Mouse (Mus musculus) heart, embryonic 13.5 days (tissue): ENCODE measurements around the gene Bahd1. TPM values are rescaled to one million over a fixed set of nuclear protein-coding genes. Genes with fewer than 3 reads are reported as not detected.

Source experiments
- ATAC-seq: fragments of 200-750 bp; cut with Nextera tagmentation; 2 replicates; pipeline ENCODE4 v1.8.0; 2017; ENCODE audit warnings: moderate TSS enrichment; ENCODE audit not compliant: insufficient number of reproducible peaks, low FRiP score, low TSS enrichment; ENCODE audit errors: extremely low read depth
- H3K27ac ChIP-seq: fragments of 300-500 bp; sonication (generic); replicated peaks from 2 replicates; pipeline ENCODE4 v1.5.1; 2015; ENCODE audit warnings: moderate library complexity, mild to moderate bottlenecking, inconsistent platforms
- H3K27me3 ChIP-seq: fragments of 300-500 bp; sonication (generic); replicated peaks from 2 replicates; pipeline ENCODE4 v1.6.1; 2015; ENCODE audit warnings: mild to moderate bottlenecking, inconsistent platforms
- H3K36me3 ChIP-seq: fragments of 300-500 bp; sonication (generic); 2 replicates; pipeline ENCODE4 v1.6.1; 2015; ENCODE audit warnings: mild to moderate bottlenecking, inconsistent platforms
- H3K4me1 ChIP-seq: fragments of 300-500 bp; sonication (generic); 2 replicates; pipeline ENCODE4 v1.6.1; 2015; ENCODE audit warnings: inconsistent platforms
- H3K4me2 ChIP-seq: fragments of 300-500 bp; sonication (generic); 2 replicates; pipeline ENCODE4 v1.6.1; 2015; ENCODE audit warnings: inconsistent platforms, mild to moderate bottlenecking, moderate library complexity
- H3K4me3 ChIP-seq: fragments of 300-500 bp; sonication (generic); 2 replicates; pipeline ENCODE4 v1.5.1; 2015; ENCODE audit warnings: moderate library complexity, mild to moderate bottlenecking, inconsistent platforms
- H3K9ac ChIP-seq: fragments of 300-500 bp; sonication (generic); 2 replicates; pipeline ENCODE4 v1.6.1; 2015; ENCODE audit warnings: inconsistent platforms, mild to moderate bottlenecking, moderate library complexity
- H3K9me3 ChIP-seq: fragments of 300-500 bp; sonication (generic); 2 replicates; pipeline ENCODE4 v1.6.1; 2016; ENCODE audit warnings: inconsistent platforms
- WGBS: fragments of 180-500 bp; shearing (Covaris S2); methylation state at CpG from one replicate; pipeline ENCODE4 v1.1.7; 2015; ENCODE audit warnings: mixed read lengths; 5-methylcytosine and 5-hydroxymethylcytosine counted together
- polyA plus RNA-seq: library from polyadenylated mRNA; unstranded; fragments of >200 nt; fragmentation: Nextera tagmentation; extraction: Ambion mirVana; gene quantifications from 2 replicates; pipeline ENCODE4 v1.2.1, GENCODE M21; 2015

The Bahd1 gene
- polyA plus RNA-seq = 2.3 and 3.1 TPM in 2 replicates

DNA sequence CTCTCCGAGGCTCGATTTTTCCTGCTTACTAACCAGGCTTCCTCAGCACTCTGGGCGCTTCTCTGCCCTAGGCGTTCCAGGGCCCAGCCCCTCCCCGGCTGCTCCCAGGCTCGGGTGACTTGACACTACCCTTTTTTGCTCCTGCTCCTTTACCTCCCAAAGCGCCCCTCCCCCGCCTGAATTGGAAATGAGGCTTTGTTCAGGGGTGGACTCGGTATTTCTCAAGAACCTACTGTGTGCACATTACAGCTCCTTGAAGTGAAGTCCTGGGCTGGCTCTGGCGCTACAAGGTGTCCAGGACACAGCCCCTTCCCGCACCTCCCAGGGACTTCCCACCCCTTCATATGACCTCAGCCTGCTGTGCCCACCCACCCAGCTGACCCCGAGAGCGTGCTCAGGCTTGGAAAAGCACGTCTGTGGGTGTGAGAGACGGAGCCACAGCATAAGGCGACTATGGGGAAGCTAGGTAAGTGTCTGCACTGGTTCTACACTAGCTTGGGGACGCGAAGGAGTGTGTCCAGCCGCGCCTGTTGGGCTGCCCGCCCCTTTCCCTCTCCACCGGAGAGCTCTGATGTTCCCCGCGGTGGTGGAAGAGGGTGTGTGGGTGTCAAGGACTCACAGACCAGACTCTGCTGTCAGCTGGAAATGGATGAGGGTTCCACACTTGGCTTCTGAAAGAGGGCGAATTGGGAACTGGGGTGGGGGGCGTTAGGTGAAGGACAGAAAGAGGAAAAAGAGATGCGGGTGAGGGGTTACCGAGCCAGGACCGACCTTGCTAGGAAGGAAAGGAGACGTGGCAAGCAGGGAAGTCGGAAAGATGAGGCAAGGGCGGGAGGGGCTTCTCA is at the start of gene Bahd1:
Gene Bahd1 (plus strand): TSS at position 397 of the 845 bp plus-strand sequence.
- under 1% methylated on average over 32 of the region's 32 CpGs for WGBS
- Histone ChIP-seq H3K9ac (peak within 1 kb of the TSS; percentile 79), H3K27me3 (peaks cover 63% of the 10 kb centered on the region), H3K36me3 (no peaks in the 10 kb centered on the region), H3K9me3 (no peaks in the 10 kb centered on the region), H3K27ac (no peak within 1 kb of the TSS), H3K4me3 (peak within 1 kb of the TSS; percentile 94), H3K4me2 (peak within 1 kb of the TSS; percentile 99), H3K4me1 (peaks cover 60% of the 10 kb centered on the region)
- ATAC-seq = no peak

DNA sequence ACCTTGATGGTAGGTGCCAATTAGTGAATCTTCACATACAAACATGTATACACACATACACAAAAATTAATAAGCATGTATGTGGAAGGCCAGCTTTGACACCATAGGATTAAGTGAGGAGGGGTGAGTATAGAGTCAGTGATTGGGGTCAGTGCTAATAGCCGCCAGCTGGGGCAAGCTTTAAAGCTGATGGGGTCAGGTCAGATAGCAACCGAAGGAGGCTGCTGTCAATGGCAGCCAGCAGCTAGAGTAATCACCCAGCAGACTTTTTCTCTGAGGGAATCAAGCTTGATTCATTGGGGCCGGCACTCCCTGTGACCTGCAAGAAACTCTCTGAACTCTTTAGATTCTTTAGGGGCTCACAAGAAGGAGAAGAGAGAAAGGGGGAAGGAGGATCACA is 48.4 kb upstream of the Bahd1 start:
- WGBS = 22% methylated on average over 3 of the region's 3 CpGs
- Histone ChIP-seq H3K27ac (no peak overlapping the region), H3K4me1 (no peaks in the 10 kb centered on the region), H3K36me3 (no peaks in the 10 kb centered on the region), H3K4me3 (no peak overlapping the region), H3K27me3 (peaks cover 6% of the 10 kb centered on the region; the same call in 1 of the 2 replicates), H3K9me3 (no peaks in the 10 kb centered on the region), H3K9ac (no peak overlapping the region), H3K4me2 (no peak overlapping the region)
- no peak for ATAC-seq

DNA sequence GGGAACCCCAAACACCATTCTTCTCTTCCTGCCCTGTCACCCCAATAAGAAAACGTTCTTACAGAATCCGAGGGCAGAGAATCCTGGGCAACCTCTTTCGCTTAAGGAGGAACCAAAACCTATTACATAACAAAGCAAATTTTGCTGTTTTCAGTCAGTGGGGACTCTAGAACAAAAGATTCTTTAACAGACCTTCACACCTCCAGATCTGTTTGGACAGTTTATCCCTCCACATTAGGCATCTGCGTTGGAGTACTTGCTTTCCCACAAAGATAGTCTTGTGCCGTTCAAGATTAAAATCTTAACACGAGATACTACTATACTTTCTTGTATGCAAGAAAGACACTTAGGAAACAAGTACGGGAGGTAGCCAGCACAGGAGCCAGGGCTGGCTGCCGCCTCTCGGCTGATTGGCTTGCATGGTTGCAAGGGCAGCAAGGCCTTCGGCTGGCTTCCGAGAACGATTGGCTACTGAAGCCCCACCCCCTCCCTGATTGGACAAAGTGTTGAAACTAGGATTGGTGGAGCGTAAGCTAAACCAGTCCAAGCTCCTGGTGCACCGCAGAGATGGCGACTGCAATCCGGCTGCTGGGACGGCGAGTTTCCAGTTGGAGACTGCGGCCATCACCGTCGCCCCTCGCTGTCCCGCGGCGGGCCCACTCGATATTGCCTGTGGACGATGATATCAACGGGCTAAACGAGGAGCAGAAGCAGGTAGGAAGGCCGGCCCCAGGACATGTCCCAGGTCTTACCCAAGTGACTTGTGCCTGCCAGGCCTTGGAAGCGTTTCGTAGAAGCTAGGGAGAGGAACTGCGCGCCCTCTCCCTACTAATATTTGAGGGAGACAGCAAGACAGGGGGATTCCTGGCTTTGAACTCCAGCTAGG is 38.5 kb upstream of the Bahd1 start, which contains the start of gene Ivd:
Gene Ivd (plus strand): TSS at position 501 of the 886 bp plus-strand sequence.
- no peaks in the 10 kb centered on the region for H3K27me3 ChIP-seq
- under 1% methylated on average over 34 of the region's 34 CpGs for WGBS
- H3K9ac ChIP-seq = peak within 1 kb of the TSS; percentile 86
- H3K4me3 ChIP-seq = peak within 1 kb of the TSS; percentile 72
- ATAC-seq = peak; percentile 97
- H3K27ac ChIP-seq = peak within 1 kb of the TSS; percentile 61
- H3K4me1 ChIP-seq = peaks cover 24% of the 10 kb centered on the region
- H3K36me3 ChIP-seq = 0 out of 2 replicates have a peak, but pooled peaks cover 15% of the 10 kb centered on the region
- no peaks in the 10 kb centered on the region for H3K9me3 ChIP-seq
- H3K4me2 ChIP-seq = peak within 1 kb of the TSS; percentile 71

DNA sequence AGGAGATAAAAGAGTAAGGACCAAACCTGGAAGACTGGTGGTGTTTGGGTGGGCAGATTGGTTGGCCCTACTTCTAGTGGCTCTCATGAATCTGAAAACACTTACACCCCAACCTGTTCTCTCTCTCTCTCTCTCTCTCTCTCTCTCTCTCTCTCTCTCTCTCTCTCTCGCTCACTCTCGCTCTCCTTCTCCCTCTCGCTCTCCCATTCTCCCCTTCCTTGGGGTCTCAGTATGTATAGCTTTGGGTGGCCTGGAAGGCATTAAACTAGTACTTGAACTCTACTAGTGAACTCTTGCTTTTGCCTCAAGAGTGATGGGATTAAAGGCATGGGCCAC is 37.9 kb upstream of the Bahd1 start:
- ATAC-seq = no peak
- H3K9ac ChIP-seq = peak overlapping the region; percentile 86
- H3K4me3 ChIP-seq = peak overlapping the region; percentile 72
- peak overlapping the region; percentile 61 for H3K27ac ChIP-seq
- H3K27me3 ChIP-seq = no peaks in the 10 kb centered on the region
- no peaks in the 10 kb centered on the region for H3K9me3 ChIP-seq
- H3K36me3 ChIP-seq = 0 out of 2 replicates have a peak, but pooled peaks cover 15% of the 10 kb centered on the region
- H3K4me2 ChIP-seq = peak overlapping the region; percentile 71
- peaks cover 24% of the 10 kb centered on the region for H3K4me1 ChIP-seq
- 48% methylated on average over 3 of the region's 3 CpGs for WGBS

DNA sequence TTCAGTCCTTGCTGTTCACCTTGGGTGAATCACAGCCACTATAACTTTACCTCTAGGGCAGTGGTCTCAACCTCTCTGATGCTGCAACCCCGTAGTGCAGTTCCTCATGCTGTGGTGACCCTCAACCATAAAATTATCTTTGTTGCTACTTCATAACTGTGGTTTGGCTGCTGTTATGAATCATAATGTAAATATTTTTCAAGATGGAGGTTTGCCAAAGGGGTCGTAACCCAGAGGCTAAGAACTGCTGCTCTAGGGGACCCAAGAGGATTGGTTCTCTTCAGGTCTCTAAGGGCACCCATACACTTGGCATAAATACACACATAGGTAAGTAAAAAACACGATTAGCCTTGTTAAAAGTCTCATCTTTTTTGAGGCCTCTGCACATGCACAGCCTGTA is 29.6 kb upstream of the Bahd1 start:
- Histone ChIP-seq H3K4me1 (peaks cover 14% of the 10 kb centered on the region), H3K27ac (no peak overlapping the region), H3K36me3 (peaks cover 57% of the 10 kb centered on the region), H3K4me3 (no peak overlapping the region), H3K9me3 (no peaks in the 10 kb centered on the region), H3K9ac (no peak overlapping the region), H3K4me2 (no peak overlapping the region), H3K27me3 (no peaks in the 10 kb centered on the region)
- WGBS = 83% methylated on average over 3 of the region's 3 CpGs
- no peak for ATAC-seq

DNA sequence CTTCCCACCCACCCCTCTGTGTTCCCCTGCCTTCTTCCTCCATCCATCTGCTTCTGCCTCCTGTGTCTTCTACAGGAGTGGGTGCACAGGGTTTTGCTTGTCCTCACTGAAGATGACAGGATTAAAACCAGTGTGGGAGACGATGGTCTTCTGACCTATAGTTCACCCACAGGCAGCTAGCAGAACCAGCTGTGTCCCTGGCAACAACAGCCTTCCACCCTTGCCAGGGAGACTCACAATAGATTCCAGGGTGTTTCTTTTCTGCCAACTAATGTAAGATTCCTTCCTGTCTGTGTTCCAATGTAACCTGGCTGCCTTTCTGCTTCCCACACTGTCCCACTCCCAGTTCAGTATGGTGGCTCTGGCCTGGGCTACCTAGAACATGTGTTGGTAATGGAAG is 29.1 kb upstream of the Bahd1 start:
- no peak overlapping the region for H3K9ac ChIP-seq
- no peaks in the 10 kb centered on the region for H3K9me3 ChIP-seq
- no peak for ATAC-seq
- 65% methylated on average over 1 of the region's 1 CpGs for WGBS
- peaks cover 56% of the 10 kb centered on the region for H3K36me3 ChIP-seq
- H3K27ac ChIP-seq = no peak overlapping the region
- H3K4me2 ChIP-seq = no peak overlapping the region
- H3K27me3 ChIP-seq = no peaks in the 10 kb centered on the region
- H3K4me1 ChIP-seq = peaks cover 14% of the 10 kb centered on the region
- no peak overlapping the region for H3K4me3 ChIP-seq

DNA sequence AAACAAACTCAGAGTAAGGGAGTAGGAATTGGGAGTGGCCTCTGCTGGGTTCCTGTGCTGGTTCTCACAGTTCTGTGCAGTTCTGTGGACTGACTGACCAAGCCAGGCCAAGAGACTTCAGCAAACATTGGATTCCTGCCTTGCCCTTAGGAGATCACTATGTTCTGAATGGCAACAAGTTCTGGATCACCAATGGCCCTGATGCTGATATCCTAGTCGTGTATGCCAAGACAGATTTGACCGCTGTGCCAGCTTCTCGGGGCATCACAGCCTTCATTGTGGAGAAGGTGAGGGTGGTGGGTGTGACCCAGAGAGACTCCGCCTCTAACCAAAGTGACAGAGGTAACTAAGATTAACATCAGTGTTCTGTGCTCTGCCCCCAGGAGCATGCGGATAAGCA is 27.2 kb upstream of the Bahd1 start:
- no peak for ATAC-seq
- Histone ChIP-seq H3K4me3 (no peak overlapping the region), H3K9ac (no peak overlapping the region), H3K9me3 (no peaks in the 10 kb centered on the region), H3K4me2 (no peak overlapping the region), H3K27ac (no peak overlapping the region), H3K36me3 (peaks cover 70% of the 10 kb centered on the region), H3K4me1 (peaks cover 14% of the 10 kb centered on the region), H3K27me3 (no peaks in the 10 kb centered on the region)
- 84% methylated on average over 5 of the region's 5 CpGs for WGBS

DNA sequence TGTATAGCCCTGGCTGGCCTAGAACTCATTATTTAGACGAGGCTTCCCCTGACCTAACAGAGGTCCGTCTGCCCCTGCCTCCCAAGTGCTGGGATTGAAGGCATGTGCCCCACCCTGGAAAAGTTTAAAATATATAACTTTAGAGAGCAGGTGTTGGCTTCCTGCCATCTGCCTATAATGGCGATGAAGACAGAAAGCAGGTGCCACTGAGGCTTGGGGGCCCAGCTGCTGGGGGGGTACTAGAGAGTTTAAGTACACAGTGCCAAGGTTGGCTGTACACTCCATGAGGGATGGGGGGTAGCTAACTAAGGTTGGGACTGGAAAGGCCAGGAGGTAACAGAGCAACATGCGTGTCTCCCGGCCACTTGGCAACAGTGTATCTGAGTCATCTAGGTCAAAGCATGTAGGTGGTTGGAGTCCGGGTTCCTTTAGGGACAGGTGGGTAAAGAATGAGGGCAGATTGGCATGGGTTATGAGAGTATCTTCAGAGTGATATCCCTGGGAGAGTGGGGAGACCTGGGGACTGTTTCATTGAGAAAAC is 26.2 kb upstream of the Bahd1 start:
- peaks cover 14% of the 10 kb centered on the region for H3K4me1 ChIP-seq
- no peak overlapping the region for H3K27ac ChIP-seq
- no peak overlapping the region for H3K4me3 ChIP-seq
- H3K27me3 ChIP-seq = no peaks in the 10 kb centered on the region
- no peaks in the 10 kb centered on the region for H3K9me3 ChIP-seq
- ATAC-seq = no peak
- peaks cover 77% of the 10 kb centered on the region for H3K36me3 ChIP-seq
- no peak overlapping the region for H3K9ac ChIP-seq
- WGBS = 80% methylated on average over 6 of the region's 6 CpGs
- no peak overlapping the region for H3K4me2 ChIP-seq

DNA sequence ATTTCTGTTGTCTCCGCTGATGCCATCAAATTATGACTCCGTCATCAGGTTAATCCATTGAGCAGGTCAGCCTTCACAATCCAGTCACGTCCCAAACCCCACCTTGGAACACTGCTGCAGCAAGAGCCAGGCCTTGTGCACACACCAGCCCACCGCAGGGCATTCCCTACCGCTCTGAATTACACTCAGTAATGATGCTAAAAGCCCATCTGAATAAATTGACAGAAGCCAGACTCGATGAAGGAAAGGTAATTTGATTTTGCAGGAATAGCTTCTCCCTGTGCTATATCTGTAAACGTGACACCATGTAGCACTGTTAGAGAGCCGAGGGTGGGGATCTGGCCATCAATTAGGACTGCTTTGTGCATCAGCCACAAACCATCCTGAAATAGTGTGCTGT is 24.9 kb upstream of the Bahd1 start:
- Histone ChIP-seq H3K4me1 (peaks cover 14% of the 10 kb centered on the region), H3K27me3 (no peaks in the 10 kb centered on the region), H3K4me2 (no peak overlapping the region), H3K9ac (no peak overlapping the region), H3K36me3 (peaks cover 66% of the 10 kb centered on the region), H3K4me3 (no peak overlapping the region), H3K27ac (no peak overlapping the region), H3K9me3 (no peaks in the 10 kb centered on the region)
- ATAC-seq = no peak
- WGBS = 87% methylated on average over 8 of the region's 8 CpGs

DNA sequence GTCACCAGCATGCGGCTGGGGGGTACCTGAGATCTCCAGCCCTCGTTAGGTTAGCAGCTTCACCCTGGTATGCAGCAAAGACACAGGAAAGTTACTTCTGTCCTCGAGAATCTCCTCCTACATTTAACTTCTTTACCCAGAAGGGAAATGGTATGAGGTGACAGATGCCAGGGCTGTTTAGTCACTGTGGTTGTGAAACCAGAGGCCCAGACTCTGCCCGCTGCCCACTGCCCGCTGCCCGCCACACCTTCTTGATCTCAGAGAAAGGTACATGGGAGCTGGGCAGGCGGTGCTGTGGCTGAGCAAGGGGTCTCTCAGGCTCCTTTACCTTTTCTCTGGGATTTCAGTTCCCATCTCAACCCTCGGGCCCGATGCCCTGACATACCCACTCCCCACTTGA is 23.7 kb upstream of the Bahd1 start:
- H3K4me1 ChIP-seq = peaks cover 16% of the 10 kb centered on the region
- H3K9ac ChIP-seq = no peak overlapping the region
- H3K36me3 ChIP-seq = peaks cover 66% of the 10 kb centered on the region
- no peaks in the 10 kb centered on the region for H3K27me3 ChIP-seq
- no peak overlapping the region for H3K4me3 ChIP-seq
- H3K4me2 ChIP-seq = no peak overlapping the region
- no peak overlapping the region for H3K27ac ChIP-seq
- no peak for ATAC-seq
- WGBS = 88% methylated on average over 9 of the region's 9 CpGs
- no peaks in the 10 kb centered on the region for H3K9me3 ChIP-seq

DNA sequence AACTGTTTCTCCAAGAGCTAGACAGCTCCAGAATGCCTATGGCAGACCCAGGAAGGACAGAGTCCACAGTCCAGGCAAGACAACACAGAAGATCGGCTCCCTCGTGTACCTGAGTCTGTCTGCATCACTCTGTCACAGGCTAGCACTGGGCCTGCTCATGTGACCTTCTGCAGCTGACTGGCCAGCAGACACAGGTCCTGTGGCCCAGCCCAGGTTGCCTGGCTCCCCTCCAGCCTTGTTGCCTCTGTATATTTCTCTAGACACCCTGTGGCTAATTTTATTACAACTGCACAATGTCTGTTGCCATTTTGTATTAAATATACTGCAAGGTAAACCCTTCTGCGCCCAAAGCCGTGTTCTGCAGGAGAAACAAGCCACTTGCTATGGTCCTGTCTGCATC is 19.2 kb upstream of the Bahd1 start:
- Histone ChIP-seq H3K4me3 (no peak overlapping the region), H3K9me3 (no peaks in the 10 kb centered on the region), H3K4me1 (peaks cover 22% of the 10 kb centered on the region), H3K9ac (no peak overlapping the region), H3K4me2 (no peak overlapping the region), H3K36me3 (peaks cover 37% of the 10 kb centered on the region), H3K27me3 (peaks cover 23% of the 10 kb centered on the region), H3K27ac (no peak overlapping the region)
- ATAC-seq = no peak
- WGBS = 67% methylated on average over 4 of the region's 4 CpGs
